Mouse (Mus musculus) frontal cortex, postnatal 10 days (tissue): Measurements from ENCODE around the gene Cacnb1.
A peak's percentile ranks its signal among the peaks of the same experiment; 100 is the strongest.

Experiments
- DNase-seq, 2 experiments: peaks; one replicate each; pipeline ENCODE4 v3.0.0; 2022; ENCODE audit warnings: low spot score in 2 of 2, mixed read lengths in 1 of 2

Cacnb1 gene

GRCm38 (mm10) chr11:98022555-98023371, at the start of gene Cacnb1:
Gene Cacnb1 (minus strand): TSS chr11:98023034.
- peak in 1 of 2 experiments; percentile 64 for DNase-seq

DNA sequence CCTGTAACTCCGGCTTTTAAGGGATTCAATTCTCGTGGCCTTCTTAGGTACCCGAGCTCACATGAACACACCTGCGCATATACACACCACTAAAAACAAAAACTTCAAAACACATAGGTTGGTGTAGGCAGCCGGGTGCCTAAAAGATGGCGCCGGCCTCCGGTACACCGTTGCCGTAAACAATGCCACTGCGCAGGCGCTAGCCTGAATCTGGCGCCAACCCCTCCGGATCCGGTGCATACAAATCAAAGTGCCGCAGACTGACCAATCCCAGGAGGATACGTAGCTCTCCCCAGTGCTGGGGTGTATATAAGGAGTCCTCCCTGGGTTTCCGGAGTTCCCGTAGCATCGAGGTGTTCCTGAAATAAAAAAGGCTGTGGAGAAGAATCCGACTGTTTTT, 44.4 kb upstream of the Cacnb1 start:
- no peak for DNase-seq

DNA sequence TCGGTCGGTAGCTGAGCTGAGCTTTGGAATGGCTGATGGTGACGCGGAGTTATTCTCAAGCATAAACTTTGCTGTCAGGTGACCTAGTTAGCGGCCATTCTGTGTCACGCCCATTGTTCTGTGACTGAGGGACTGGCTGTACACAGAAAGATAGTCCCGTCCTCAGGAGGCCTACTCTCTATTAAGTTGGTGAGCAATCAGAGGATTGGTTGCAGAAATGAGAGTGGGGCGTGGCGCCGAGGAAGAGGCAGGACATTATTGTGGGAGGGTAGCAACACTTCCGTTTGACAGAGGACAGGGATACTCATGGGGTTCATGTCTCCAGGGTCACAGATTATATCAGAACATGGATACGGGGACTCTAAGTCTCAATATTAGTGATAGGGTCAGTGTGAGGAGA, 43.4 kb upstream of the Cacnb1 start:
- DNase-seq, result no peak

DNA sequence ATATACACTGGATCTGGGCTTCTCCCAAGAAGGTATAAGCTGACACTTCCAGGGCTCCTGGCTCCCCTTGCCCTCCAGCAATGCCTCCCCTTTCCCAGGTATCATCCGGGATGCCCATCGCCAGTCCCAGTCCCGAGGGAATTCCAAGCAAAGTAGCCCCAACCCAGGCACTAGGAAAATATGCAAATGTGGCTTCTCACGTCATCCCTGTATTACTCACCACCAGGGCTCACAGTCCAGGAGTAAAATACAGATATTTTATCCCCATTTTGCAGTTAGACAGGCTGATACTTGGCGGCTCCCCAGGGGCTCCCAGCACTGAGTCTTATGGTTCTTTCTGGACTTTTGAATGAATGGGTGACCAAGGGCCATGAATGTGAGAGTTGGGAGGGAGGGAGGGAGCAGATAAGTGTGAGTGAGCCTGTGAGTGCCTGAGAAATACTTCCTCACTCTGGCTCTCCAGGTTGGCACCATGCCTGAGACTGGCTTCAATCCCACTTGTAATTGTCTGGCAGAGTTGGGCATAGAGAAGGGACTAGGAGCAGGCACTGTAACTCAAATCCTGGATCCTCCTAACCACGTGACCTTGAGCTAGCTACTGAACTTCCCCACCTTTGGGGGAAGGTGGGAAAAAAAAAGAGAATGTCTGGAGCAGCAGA, 39.2 kb upstream of the Cacnb1 start:
- no peak for DNase-seq

DNA sequence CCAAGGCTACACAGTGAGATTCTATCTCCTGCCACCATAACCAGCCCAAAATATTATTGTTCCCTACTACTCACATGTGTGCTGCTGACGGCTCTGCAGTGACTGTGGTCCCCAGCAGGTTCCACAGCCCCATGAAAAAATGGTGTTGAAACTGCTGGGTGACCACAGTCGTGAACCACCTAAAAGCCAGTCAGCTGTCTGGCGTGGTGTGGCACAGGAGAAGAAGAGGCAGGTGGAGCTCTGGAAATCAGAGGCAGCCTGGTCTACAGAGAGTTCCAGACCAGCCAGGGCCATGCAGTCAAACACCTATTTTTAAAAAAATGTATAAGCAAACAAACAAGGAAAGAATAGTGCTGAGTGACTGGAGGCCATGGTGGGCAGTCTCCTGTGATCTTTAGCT, 38.6 kb upstream of the Cacnb1 start:
- no peak for DNase-seq

DNA sequence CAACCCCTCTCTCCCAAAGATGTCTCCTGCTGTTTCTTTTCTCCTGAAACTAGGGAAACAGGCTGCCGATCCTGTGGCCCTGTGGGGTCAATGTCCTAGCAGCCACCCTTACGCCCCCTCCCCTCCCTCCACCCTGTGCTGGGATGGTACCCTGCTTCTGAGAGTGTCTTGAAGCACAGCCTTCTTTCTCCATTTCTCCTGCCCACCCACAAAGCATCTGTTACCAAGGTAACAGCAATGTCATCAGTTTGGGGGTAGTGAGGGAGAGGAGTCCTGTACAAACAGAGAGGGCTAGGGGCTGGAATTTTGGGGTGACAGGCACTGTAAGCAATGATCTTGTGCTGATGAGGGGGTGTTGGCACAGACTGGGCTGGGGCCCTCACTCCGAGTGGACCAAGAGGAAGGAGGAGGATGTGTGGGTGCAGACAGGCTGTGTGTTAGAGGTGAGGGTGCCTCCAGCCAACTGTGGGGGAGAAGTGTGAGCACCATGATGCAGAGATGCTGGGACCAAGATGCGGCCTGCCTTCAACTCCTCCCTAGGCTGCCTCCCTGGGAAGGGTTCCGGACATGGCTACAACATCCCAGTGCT, 37.4 kb upstream of the Cacnb1 start:
- DNase-seq, result no peak

DNA sequence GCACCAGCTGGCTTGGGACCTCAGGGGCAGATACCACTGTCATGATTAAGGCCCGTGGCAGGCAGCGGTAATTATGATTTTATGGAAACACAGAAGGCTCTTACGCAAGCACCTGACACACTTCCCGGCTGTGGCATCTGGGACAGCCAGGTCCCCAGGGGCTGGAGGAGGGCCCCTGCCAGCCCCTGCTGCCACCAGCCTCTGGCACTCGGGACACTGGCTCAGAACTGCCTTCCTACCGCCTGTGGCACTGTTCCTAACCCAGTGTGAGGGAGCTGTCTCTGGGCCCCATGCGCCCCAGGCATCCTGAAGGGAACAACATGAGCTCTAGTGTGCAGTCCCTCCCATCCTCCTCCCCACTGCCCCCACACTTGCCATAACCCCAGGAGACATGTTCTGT, 36.8 kb upstream of the Cacnb1 start:
- no peak for DNase-seq

- DNase-seq, result no peak
Measured at GRCm38 (mm10) chr11:98057998-98058397, 35.2 kb upstream of the Cacnb1 start.

DNA sequence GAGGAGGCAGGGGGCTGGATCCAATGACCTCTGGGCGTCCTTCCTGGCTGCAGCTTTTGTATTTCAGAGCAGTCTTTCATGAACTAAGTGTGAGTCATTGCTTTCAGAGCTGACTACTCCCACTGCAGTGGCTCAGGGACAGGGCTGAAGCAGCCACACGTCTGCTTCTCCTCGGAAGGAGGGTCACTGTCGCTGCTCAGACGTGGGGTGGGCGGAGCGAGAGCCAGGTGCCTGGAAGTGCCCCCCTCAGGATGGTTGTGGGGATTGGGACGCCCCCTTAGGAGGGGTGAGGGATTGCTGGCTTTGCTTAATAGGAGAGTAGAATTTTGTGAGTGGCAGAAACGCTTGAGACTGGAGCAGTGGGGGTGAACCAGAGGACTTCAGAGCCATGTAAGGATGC, 34.6 kb upstream of the Cacnb1 start:
- DNase-seq, result no peak

DNA sequence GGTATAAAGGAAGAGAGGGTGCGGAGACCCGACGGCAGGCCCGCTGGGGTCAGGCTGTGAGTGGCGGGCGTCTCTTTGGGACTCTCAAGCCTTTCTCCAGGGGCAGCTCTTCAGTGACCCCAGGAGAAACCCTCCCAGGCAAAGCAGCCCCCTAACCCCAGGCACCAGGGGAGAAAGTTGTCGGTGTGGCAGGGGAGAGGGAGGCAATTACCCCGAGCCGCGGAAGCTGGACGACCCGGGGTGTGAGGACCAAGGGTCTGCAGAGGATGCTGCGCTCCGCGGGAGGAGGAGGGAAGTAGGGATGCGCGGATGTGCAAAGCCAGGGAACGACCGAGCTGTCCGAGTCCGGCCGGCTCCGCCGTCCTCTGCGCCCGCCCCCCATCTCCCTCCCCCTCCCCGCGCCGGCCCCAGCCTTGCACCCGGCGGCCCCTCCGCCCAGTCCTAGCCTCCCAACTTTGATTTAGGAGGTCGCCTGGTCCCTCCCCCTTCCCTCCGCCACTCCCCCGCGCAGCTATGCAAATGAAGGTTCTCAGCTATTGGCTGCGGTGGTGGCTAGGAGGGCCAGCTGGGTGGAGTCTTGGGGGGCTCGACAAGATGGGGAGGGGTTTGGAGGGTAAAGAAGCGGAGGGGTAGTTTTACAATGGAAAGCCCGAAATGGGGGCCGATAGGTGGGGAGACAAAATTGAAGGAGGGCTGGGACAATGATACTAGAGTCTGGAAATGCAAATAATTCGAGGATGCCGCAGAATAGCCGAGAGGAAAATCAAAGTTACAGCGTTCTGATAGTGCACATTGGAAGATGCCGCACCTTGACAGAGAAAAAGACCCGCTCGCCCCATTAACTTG, 30.4 kb upstream of the Cacnb1 start, which contains the start of gene Stac2:
Gene Stac2, minus strand, starts transcription at position 474 of the 846 bp plus-strand sequence.
- DNase-seq, result peak in 1 of 2 experiments; percentile 63

- no peak for DNase-seq
Measured at GRCm38 (mm10) chr11:98052129-98052988, 29.5 kb upstream of the Cacnb1 start.

DNA sequence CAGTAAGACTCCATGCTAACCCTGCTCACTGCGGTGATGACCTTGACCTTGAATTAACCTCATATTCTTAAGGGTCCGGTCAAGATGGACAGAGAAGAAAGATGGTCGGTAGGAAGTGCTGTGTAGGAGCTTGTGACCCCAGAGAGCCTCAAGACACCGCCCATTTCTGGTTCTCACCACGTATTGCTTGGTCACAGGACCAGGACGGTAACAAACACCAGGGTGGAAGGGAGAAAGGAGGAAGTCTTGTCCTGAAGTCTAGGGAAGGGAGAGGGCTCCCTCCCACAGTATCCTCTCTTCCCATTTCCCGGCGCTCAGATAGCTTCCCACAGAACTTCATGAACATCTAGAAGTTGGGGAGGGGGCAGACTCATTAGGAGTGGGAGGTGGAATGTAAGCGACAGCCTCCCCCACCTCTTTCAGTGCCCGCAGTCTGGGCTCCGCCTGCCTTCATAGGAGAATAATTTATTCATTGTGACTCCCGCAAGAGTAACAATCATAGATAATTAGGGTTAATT, 28.8 kb upstream of the Cacnb1 start:
- DNase-seq, result no peak

GRCm38 (mm10) chr11:98050940-98051339, 28.1 kb upstream of the Cacnb1 start:
- no peak for DNase-seq

- DNase-seq, result no peak
Measured at GRCm38 (mm10) chr11:98050520-98050815, 27.6 kb upstream of the Cacnb1 start.

GRCm38 (mm10) chr11:98049672-98050519, 27.1 kb upstream of the Cacnb1 start:
- no peak for DNase-seq

DNA sequence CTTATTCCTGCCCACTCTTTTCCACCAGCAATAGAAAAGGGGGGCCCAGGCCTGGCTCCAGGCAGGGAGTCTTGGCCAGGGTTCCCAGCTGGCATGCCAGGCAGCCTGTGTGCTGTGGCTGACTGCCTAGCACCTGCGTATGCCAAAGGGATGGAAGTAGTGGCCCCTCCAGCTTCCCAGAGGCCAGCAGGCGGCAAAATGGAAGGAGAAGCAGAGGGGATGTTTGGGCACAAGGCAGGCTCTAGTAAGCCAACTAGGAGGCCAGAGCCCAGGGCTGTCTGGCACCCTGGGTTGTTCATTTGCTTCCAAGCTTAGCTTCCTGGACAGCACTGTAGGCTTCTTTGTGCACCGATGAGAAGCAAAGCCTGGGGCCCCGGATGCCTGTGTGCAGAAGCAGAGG, 24.9 kb upstream of the Cacnb1 start:
- peak in 1 of 2 experiments; percentile 56 for DNase-seq

DNA sequence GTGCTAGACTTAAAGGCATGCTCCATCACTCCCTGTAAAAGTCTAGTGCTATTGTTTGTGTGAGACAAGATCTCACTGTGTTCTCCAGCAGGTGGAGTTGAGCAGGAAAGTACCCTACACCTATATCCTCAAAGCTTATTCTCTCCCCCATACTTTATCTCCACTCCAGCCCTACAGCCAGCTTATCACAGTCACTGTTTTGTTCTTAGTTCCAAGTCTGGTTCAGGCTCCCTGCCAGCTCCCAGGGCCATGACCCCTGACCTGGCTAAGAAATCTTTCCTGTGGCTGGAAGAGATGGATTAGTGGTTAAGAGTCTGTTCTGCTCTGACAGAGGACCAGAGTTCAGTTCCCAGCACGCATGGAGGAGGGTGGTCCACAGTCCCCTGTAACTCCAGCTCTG, 23.6 kb upstream of the Cacnb1 start:
- no peak for DNase-seq

DNA sequence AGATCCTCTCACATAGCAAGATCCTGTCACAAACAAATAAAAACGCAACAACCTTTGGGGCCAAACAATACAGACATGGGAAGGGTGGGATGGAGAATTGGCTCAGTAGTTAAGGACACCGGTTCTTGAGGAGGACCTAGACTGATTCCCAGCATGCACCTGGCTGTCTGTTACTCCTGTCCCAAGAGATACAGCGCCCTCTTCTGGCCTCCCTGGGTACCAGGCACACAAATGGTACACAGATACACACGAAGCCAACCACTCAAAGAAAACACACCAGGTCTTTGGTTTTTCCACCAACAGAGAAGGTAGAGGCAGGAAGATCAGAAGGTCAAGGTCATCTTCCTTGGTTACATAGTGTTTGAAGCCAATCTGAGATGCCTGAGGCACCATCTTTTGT, 22.8 kb upstream of the Cacnb1 start:
- no peak for DNase-seq

GRCm38 (mm10) chr11:98044074-98044473, 21.2 kb upstream of the Cacnb1 start:
- no peak for DNase-seq

- no peak for DNase-seq
Measured at GRCm38 (mm10) chr11:98042741-98043140, 19.9 kb upstream of the Cacnb1 start.
